Mouse (Mus musculus): ENCODE data around the gene Dyrk1a. TPM values are rescaled to one million over a fixed set of nuclear protein-coding genes. Genes with fewer than 3 reads are reported as not detected.

Dyrk1a gene
- polyA plus RNA-seq, 1 experiment = 25.5 TPM

- no peaks in the 10 kb centered on the region for H3K36me3 ChIP-seq (ENCODE audit: control insufficient read depth, insufficient read depth, low read length)
- TF ChIP-seq CTCF (conservative IDR thresholded peaks at IDR 0.05; ENCODE audit: insufficient read depth, insufficient read length, low read depth, low read length) = no peak
- no peak for TF ChIP-seq POLR2A (IDR thresholded peaks at IDR 0.05; ENCODE audit: low read depth, low read length)
- DNase-seq = peak; percentile 29
- 36% methylated on average over 7 of the region's 7 CpGs for WGBS
- H3K4me3 ChIP-seq (ENCODE audit: insufficient read depth, low read depth, low read length) = no peak overlapping the region
- no peaks in the 10 kb centered on the region for H3K4me1 ChIP-seq (ENCODE audit: control insufficient read depth, insufficient read depth, low read length)
- no peaks in the 10 kb centered on the region for H3K27me3 ChIP-seq (replicated peaks; ENCODE audit: control insufficient read depth, insufficient read depth, low read length)
- H3K27ac ChIP-seq (ENCODE audit: insufficient read depth, low read depth, low read length) = peak overlapping the region; percentile 54
Measured at GRCm38 (mm10) chr16:94559282-94559681, 10.5 kb upstream of the Dyrk1a start.

DNA sequence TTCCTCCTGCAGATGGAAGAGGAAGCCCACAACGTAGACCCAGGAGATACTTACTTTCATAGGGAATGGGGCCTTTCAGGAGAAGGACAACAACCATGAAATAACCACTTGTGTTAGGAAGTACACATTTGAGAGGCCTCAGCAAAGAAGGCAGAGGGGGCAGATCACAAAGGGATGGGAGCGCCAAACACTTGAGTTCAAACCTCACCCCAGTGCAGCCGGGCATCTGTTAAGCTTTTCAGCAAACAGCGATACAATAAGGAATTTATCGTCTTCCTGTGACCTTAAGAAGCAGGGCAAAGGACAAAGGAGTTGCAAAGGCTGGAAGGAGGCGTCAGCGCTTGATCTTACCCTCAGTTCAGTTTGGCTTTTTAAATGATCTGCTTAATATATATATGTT is 10.0 kb upstream of the Dyrk1a start:
- DNase-seq = no peak
- WGBS = 57% methylated on average over 7 of the region's 7 CpGs
- Histone ChIP-seq H3K4me1 (ENCODE audit: control insufficient read depth, insufficient read depth, low read length) (no peaks in the 10 kb centered on the region), H3K4me3 (ENCODE audit: insufficient read depth, low read depth, low read length) (no peak overlapping the region), H3K36me3 (ENCODE audit: control insufficient read depth, insufficient read depth, low read length) (no peaks in the 10 kb centered on the region), H3K27me3 (replicated peaks; ENCODE audit: control insufficient read depth, insufficient read depth, low read length) (no peaks in the 10 kb centered on the region), H3K27ac (ENCODE audit: insufficient read depth, low read depth, low read length) (peak overlapping the region; percentile 54; the same call in 1 of the 2 replicates)
- TF ChIP-seq POLR2A (IDR thresholded peaks at IDR 0.05; ENCODE audit: low read depth, low read length) (no peak), CTCF (conservative IDR thresholded peaks at IDR 0.05; ENCODE audit: insufficient read depth, insufficient read length, low read depth, low read length) (no peak)

GRCm38 (mm10) chr16:94560618-94561017 is 9.2 kb upstream of the Dyrk1a start:
- no peaks in the 10 kb centered on the region for H3K4me1 ChIP-seq (ENCODE audit: control insufficient read depth, insufficient read depth, low read length)
- H3K27ac ChIP-seq (ENCODE audit: insufficient read depth, low read depth, low read length) = no peak overlapping the region
- no peak overlapping the region for H3K4me3 ChIP-seq (ENCODE audit: insufficient read depth, low read depth, low read length)
- no peaks in the 10 kb centered on the region for H3K36me3 ChIP-seq (ENCODE audit: control insufficient read depth, insufficient read depth, low read length)
- no peak for DNase-seq
- no peaks in the 10 kb centered on the region for H3K27me3 ChIP-seq (replicated peaks; ENCODE audit: control insufficient read depth, insufficient read depth, low read length)
- WGBS = 60% methylated on average over 5 of the region's 5 CpGs
- TF ChIP-seq CTCF (conservative IDR thresholded peaks at IDR 0.05; ENCODE audit: insufficient read depth, insufficient read length, low read depth, low read length) = no peak
- no peak for TF ChIP-seq POLR2A (IDR thresholded peaks at IDR 0.05; ENCODE audit: low read depth, low read length)

GRCm38 (mm10) chr16:94566124-94566523 is 3.7 kb upstream of the Dyrk1a start:
- DNase-seq = no peak
- Histone ChIP-seq H3K36me3 (ENCODE audit: control insufficient read depth, insufficient read depth, low read length) (no peaks in the 10 kb centered on the region), H3K4me1 (ENCODE audit: control insufficient read depth, insufficient read depth, low read length) (peaks cover under 1% of the 10 kb centered on the region; the same call in 1 of the 2 replicates), H3K27ac (ENCODE audit: insufficient read depth, low read depth, low read length) (no peak overlapping the region), H3K27me3 (replicated peaks; ENCODE audit: control insufficient read depth, insufficient read depth, low read length) (no peaks in the 10 kb centered on the region), H3K4me3 (ENCODE audit: insufficient read depth, low read depth, low read length) (no peak overlapping the region)
- TF ChIP-seq POLR2A (IDR thresholded peaks at IDR 0.05; ENCODE audit: low read depth, low read length) (no peak), CTCF (conservative IDR thresholded peaks at IDR 0.05; ENCODE audit: insufficient read depth, insufficient read length, low read depth, low read length) (no peak)
- WGBS = 39% methylated on average over 8 of the region's 8 CpGs

GRCm38 (mm10) chr16:94566834-94567585 is 2.8 kb upstream of the Dyrk1a start:
- 90% methylated on average over 11 of the region's 11 CpGs for WGBS
- TF ChIP-seq CTCF (conservative IDR thresholded peaks at IDR 0.05; ENCODE audit: insufficient read depth, insufficient read length, low read depth, low read length) (no peak), POLR2A (IDR thresholded peaks at IDR 0.05; ENCODE audit: low read depth, low read length) (no peak)
- no peak for DNase-seq
- H3K4me1 ChIP-seq (ENCODE audit: control insufficient read depth, insufficient read depth, low read length) = peaks cover 4% of the 10 kb centered on the region; the same call in 1 of the 2 replicates
- H3K36me3 ChIP-seq (ENCODE audit: control insufficient read depth, insufficient read depth, low read length) = no peaks in the 10 kb centered on the region
- no peaks in the 10 kb centered on the region for H3K27me3 ChIP-seq (replicated peaks; ENCODE audit: control insufficient read depth, insufficient read depth, low read length)
- H3K27ac ChIP-seq (ENCODE audit: insufficient read depth, low read depth, low read length) = no peak overlapping the region
- H3K4me3 ChIP-seq (ENCODE audit: insufficient read depth, low read depth, low read length) = no peak overlapping the region

- no peak for DNase-seq
- Histone ChIP-seq H3K4me1 (ENCODE audit: control insufficient read depth, insufficient read depth, low read length) (peaks cover 8% of the 10 kb centered on the region), H3K27me3 (replicated peaks; ENCODE audit: control insufficient read depth, insufficient read depth, low read length) (no peaks in the 10 kb centered on the region), H3K27ac (ENCODE audit: insufficient read depth, low read depth, low read length) (no peak overlapping the region), H3K36me3 (ENCODE audit: control insufficient read depth, insufficient read depth, low read length) (no peaks in the 10 kb centered on the region), H3K4me3 (ENCODE audit: insufficient read depth, low read depth, low read length) (no peak overlapping the region)
- TF ChIP-seq CTCF (conservative IDR thresholded peaks at IDR 0.05; ENCODE audit: insufficient read depth, insufficient read length, low read depth, low read length) = no peak
- no peak for TF ChIP-seq POLR2A (IDR thresholded peaks at IDR 0.05; ENCODE audit: low read depth, low read length)
- 81% methylated on average over 5 of the region's 5 CpGs for WGBS
Measured at GRCm38 (mm10) chr16:94567751-94568150, 2.1 kb upstream of the Dyrk1a start.

DNA sequence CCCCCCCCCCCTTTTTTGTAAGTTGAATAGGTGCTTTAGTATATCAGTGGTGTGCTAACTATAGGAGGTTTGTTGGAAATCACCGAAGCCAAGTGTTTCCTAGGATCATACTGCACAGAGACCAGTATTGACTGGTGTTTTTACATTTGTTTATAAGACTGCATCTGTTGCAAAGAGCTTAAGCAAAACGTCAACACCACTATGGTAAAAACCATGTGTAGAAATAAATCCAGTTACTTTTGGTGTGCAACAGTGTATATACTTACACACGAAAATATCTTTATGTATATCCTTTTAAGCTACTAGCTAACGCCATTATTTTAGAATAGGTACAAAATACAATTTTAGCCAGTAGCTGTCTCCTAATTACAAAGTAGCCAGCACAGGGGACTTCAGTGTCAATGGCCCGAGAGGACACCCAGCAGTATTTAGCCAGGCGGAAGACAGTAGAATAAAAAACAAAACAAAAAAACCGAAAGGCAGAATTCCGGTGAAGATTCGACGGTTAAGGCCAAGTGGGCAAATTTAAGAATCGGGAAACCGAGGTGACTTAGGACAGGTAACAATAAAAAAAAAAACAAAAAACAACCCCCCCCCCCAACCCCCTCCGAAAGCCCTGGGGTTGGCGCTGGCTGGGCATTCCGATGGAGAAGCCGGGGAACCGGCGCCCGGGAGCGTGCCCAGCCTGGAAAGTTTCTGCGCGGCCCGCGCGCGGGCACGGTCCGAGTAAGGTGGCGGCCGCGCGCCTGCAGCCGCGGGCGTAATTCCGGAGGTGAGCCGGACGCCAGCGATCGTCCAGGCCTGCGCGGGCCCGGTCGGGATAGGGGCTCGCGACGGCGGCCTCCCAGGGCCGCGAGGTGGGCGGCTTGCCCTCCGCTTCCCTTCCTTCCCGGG is 1.2 kb upstream of the Dyrk1a start:
- DNase-seq = peak; percentile 90
- Histone ChIP-seq H3K27ac (ENCODE audit: insufficient read depth, low read depth, low read length) (peak overlapping the region; percentile 96), H3K36me3 (ENCODE audit: control insufficient read depth, insufficient read depth, low read length) (no peaks in the 10 kb centered on the region), H3K4me1 (ENCODE audit: control insufficient read depth, insufficient read depth, low read length) (peaks cover 13% of the 10 kb centered on the region), H3K27me3 (replicated peaks; ENCODE audit: control insufficient read depth, insufficient read depth, low read length) (no peaks in the 10 kb centered on the region), H3K4me3 (ENCODE audit: insufficient read depth, low read depth, low read length) (peak overlapping the region; percentile 63)
- 3% methylated on average over 53 of the region's 53 CpGs for WGBS
- no peak for TF ChIP-seq CTCF (conservative IDR thresholded peaks at IDR 0.05; ENCODE audit: insufficient read depth, insufficient read length, low read depth, low read length)
- TF ChIP-seq POLR2A (IDR thresholded peaks at IDR 0.05; ENCODE audit: low read depth, low read length) = peak; percentile 39

Data from kidney, adult 2 months (tissue).